Mouse (Mus musculus) spleen, adult 2 months (tissue): ENCODE measurements at regions not wholly inside any gene's neighbourhood (a gene's known extent, or its start where the extent isn't known, plus 50 kb on each side); places are given as distances from the start of the nearest gene placed in this dataset.

Experiments
- DNase-seq, 2 experiments: peaks; one replicate each; pipeline versions ENCODE4 v3.0.0 to v3.0.0-alpha.2; 2012 to 2021; ENCODE audit warnings: low spot score in 2 of 2, low read depth in 1 of 2
- H3K27ac ChIP-seq: fragments of 200-500 bp; 2 replicates; pipeline ENCODE4 v1.5.1; 2012; ENCODE audit warnings: low read length, inconsistent platforms; ENCODE audit not compliant: insufficient read depth
- H3K27me3 ChIP-seq: fragments of 200-500 bp; 2 replicates; pipeline ENCODE4 v1.6.1; 2012; ENCODE audit warnings: mild to moderate bottlenecking, moderate library complexity, low read length, inconsistent platforms; ENCODE audit not compliant: control insufficient read depth, insufficient read depth
- H3K36me3 ChIP-seq: fragments of 200-500 bp; 2 replicates; pipeline ENCODE4 v1.6.1; 2012; ENCODE audit warnings: mild to moderate bottlenecking, low read length, inconsistent platforms; ENCODE audit not compliant: control insufficient read depth, insufficient read depth
- H3K4me1 ChIP-seq: fragments of 200-500 bp; 2 replicates; pipeline ENCODE4 v1.6.1; 2011; ENCODE audit warnings: inconsistent platforms; ENCODE audit not compliant: control insufficient read depth, insufficient read depth, insufficient read length
- H3K4me3 ChIP-seq: fragments of 200-500 bp; 2 replicates; pipeline ENCODE4 v1.5.1; 2011; ENCODE audit warnings: mild to moderate bottlenecking, inconsistent platforms; ENCODE audit not compliant: insufficient read depth, insufficient read length; ENCODE audit errors: extremely low read depth
- CTCF ChIP-seq: fragments of 200-500 bp; IDR thresholded peaks from 2 replicates; pipeline ENCODE4 v1.5.1; 2011; ENCODE audit warnings: mild to moderate bottlenecking, inconsistent platforms; ENCODE audit not compliant: insufficient read depth, insufficient read length, insufficient replicate concordance; ENCODE audit errors: extremely low read depth
- POLR2A ChIP-seq: fragments of 200-500 bp; IDR thresholded peaks from 2 replicates; pipeline ENCODE4 v1.6.1; 2011; ENCODE audit warnings: low read depth, low read length, inconsistent platforms
- WGBS: fragments of 180-500 bp; shearing (Covaris S2); methylation state at CpG from one replicate; pipeline ENCODE4 v1.1.7; 2018; 5-methylcytosine and 5-hydroxymethylcytosine counted together

DNA sequence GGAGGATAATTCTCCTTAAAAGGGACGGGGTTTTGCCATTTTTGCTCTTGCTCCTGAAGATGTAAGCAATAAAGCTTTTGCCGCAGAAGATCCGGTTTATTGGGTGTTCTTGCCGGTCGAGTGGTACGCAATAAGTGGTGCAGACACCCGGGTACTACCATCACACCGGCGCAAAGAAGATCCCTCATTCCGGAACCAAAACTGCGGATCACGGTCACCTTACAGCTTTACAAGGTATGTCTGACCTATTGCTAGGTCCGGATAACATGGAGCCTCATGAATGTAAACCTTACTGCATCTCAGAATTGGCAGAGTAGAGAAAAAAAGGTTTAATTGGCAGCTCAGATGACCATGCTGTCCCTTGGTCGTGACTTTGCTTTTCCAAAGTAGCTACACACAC lies 149.7 kb upstream of the Nckap5 start:
- H3K4me1 ChIP-seq, result no peaks in the 10 kb centered on the region
- H3K27me3 ChIP-seq, result no peaks in the 10 kb centered on the region
- 90% methylated on average over 14 of the region's 14 CpGs for WGBS
- H3K4me3 ChIP-seq, result no peak overlapping the region
- no peaks in the 10 kb centered on the region for H3K36me3 ChIP-seq
- no peak for DNase-seq
- TF ChIP-seq POLR2A, result no peak
- no peak for TF ChIP-seq CTCF
- no peak overlapping the region for H3K27ac ChIP-seq

DNA sequence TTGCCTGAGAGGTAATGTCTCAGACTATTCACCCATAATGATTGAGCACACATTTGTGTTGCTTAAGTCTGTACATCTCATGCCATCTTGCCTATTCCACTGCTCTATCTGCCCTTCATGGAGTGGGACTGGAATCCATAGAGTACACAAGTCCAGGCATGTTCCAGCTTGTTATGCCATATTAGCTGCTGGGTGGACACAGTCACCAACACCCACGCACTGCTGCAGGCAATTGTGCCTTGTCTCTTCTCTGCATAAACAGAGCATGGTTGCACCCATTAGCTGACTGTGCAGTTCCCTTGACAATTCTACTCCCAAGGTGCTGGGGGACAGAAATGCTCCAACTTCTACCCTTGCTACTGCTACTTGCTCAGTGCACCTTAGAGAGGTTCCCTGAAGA lies 143.3 kb upstream of the Nckap5 start:
- H3K27me3 ChIP-seq, result no peaks in the 10 kb centered on the region
- no peaks in the 10 kb centered on the region for H3K4me1 ChIP-seq
- TF ChIP-seq CTCF (no peak), POLR2A (no peak)
- no peak for DNase-seq
- H3K4me3 ChIP-seq, result no peak overlapping the region
- H3K36me3 ChIP-seq, result no peaks in the 10 kb centered on the region
- WGBS, result 86% methylated on average over 1 of the region's 1 CpGs
- H3K27ac ChIP-seq, result no peak overlapping the region

DNA sequence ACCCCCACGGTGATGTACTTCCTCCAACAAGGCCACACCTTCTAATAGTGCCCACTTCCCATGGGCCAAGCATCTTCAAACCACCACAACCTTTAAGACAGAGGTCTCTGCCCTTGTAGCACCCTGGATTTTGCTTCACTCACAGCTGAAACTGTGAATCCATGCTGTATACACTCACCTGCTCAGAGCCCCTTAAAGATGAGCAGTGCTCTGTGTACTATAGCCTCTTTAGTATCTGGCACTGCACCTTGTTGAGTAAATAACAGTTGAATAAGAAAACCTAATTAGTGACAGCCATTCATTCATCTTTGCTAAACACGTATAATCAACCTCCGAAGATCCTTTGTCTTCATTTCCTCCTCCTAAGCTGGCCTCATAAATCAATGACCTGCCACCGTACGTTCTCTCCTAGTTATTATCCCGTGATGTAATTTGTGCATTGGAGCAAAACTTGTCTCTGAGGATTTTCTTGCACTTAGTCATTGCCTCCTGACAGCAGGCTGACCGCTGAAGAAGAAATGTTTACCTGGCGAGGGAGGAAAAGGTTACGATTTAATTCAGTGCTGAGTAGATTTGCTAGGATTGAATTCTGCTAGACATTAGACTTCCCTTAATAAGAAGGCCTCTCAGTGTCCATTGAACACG lies 141.3 kb upstream of the Nckap5 start:
- Histone ChIP-seq H3K4me3 (no peak overlapping the region), H3K4me1 (no peaks in the 10 kb centered on the region), H3K27ac (no peak overlapping the region), H3K36me3 (no peaks in the 10 kb centered on the region), H3K27me3 (no peaks in the 10 kb centered on the region)
- 76% methylated on average over 10 of the region's 10 CpGs for WGBS
- TF ChIP-seq POLR2A (no peak), CTCF (no peak)
- no peak for DNase-seq

DNA sequence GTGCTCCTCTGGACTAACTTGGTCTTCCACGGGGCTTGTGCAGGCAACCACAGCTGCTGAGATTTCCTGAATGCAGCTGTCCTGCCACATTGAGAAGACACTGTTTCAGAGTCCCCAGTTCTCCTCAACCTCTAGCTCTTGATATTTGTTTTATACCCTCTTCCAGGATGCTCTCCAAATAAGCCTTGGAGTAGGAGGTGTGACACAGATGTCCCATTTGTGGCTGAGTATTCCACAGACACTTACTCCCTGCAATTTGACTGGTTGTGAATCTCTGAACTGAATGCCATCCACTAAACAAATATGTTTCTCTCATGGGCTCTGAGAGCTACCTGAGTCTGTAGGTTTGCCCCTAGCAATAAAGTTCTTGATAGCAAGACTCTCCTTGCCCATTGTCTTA lies 140.5 kb upstream of the Nckap5 start:
- no peak overlapping the region for H3K4me3 ChIP-seq

DNA sequence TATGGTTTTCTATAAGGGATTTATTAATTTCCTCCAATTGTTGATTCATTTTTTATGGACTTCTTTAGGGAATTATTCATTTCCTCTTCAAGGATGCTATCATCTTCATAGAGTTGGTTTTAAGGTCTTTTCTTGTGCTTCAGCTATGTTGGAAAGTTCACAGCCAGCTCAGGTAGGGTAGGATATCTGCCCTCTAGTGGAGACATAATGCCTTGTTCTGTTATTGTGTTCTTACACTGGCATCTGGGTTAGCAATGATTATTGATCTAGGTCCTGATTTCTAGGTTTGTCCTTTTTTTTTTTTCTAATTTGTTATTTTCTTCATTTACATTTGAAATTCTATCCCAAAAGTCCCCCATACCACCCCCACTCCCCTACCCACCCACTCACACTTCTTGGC lies 135.8 kb upstream of the Nckap5 start:
- TF ChIP-seq CTCF (no peak), POLR2A (no peak)
- no peak for DNase-seq
- Histone ChIP-seq H3K27me3 (no peaks in the 10 kb centered on the region), H3K4me1 (no peaks in the 10 kb centered on the region), H3K4me3 (no peak overlapping the region), H3K27ac (no peak overlapping the region), H3K36me3 (no peaks in the 10 kb centered on the region)

More for the DNA sequence above, 140.5 kb upstream of the Nckap5 start:
- H3K4me1 ChIP-seq, result no peaks in the 10 kb centered on the region
- WGBS, result 68% methylated on average over 1 of the region's 1 CpGs
- H3K27me3 ChIP-seq, result no peaks in the 10 kb centered on the region
- TF ChIP-seq POLR2A (no peak), CTCF (no peak)
- no peak overlapping the region for H3K27ac ChIP-seq
- no peaks in the 10 kb centered on the region for H3K36me3 ChIP-seq
- DNase-seq, result no peak

DNA sequence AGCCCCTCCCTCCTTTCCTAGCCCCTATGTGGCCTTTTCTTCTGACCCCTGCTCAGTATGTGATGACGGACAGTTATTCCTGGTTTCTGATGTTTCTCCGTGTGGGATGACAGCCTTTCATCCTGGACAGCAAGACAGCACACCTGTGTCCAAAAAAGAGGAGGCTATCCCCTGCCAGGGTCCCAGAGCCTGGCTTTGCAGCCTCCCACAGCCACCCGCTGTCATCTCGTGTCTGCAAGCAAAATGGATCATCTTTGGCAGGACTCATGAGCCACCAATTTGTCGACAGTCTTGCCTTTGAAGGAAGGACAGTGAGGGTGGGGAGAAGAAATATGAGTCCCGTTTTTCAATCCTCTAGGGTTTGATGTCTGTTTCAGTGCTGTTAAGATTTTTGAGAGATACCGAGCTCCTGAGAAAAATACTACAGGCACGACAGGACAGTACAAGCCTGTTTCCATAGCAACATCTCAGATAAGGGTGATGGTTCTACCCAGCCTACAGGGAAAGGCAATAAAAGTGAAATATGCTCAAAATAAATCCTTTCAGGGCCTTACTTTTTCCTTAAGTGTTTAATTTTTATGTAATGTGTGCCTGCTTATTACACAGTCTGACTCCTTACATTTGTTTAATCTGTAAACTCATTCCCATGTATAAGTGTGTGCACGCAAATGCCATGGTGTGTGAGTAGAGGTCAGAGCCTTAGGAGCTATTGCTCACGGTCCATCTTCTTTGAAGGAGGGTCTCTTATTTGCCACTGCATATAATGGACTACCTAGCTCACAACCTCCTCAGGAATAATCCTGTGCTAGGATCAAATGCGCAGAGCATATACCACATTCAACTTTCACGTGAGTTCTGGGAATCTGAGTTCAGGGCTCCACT lies 125.5 kb upstream of the Nckap5 start:
- Histone ChIP-seq H3K4me1 (no peaks in the 10 kb centered on the region), H3K36me3 (no peaks in the 10 kb centered on the region), H3K27ac (no peak overlapping the region), H3K4me3 (no peak overlapping the region), H3K27me3 (no peaks in the 10 kb centered on the region)
- no peak for TF ChIP-seq POLR2A
- no peak for TF ChIP-seq CTCF
- no peak for DNase-seq
- WGBS, result 81% methylated on average over 12 of the region's 12 CpGs

DNA sequence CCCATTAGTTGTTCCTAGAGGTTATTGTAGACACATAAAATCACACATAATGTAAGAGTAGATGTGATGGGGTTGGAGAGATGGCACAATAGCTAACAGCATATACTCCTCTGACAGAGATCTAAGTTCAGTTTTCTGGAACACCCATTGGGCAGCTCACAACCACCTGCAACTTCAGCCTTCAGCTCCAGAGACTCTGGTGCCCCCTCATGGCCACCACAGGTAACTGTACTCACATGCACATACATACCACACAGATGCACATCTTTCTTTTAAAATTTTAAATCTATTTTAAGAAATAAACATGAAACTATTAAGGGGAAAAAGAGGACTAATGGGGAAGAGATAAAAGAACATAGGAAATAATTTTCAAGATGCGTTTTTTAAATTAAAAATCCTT lies 117.3 kb upstream of the Nckap5 start:
- no peak for TF ChIP-seq POLR2A
- TF ChIP-seq CTCF, result no peak
- no peaks in the 10 kb centered on the region for H3K4me1 ChIP-seq
- H3K4me3 ChIP-seq, result no peak overlapping the region
- 91% methylated on average over 1 of the region's 1 CpGs for WGBS
- no peaks in the 10 kb centered on the region for H3K27me3 ChIP-seq
- H3K36me3 ChIP-seq, result no peaks in the 10 kb centered on the region
- no peak overlapping the region for H3K27ac ChIP-seq
- no peak for DNase-seq
